Mouse (Mus musculus) urinary bladder, postnatal 4 days (tissue): ENCODE results near the gene Gse1.

Experiments
- DNase-seq, 2 experiments: peaks; one replicate each; pipeline ENCODE4 v3.0.0; 2021 to 2022; ENCODE audit warnings: low spot score in 2 of 2

The Gse1 gene

GRCm38 (mm10) chr8:120515650-120516049 lies 287.4 kb downstream of the Gse1 start:
- DNase-seq = no peak

- DNase-seq = no peak
Measured at GRCm38 (mm10) chr8:120516182-120516755, 288.0 kb downstream of the Gse1 start.

- DNase-seq = no peak
Measured at GRCm38 (mm10) chr8:120517666-120518410, 289.6 kb downstream of the Gse1 start.

- DNase-seq = peak in 1 of 2 experiments; percentile 71
Measured at GRCm38 (mm10) chr8:120518736-120519534, 290.7 kb downstream of the Gse1 start.

- DNase-seq = no peak
Measured at GRCm38 (mm10) chr8:120520287-120520686, 292.0 kb downstream of the Gse1 start.

GRCm38 (mm10) chr8:120520707-120521590 lies 292.7 kb downstream of the Gse1 start:
- peak in 1 of 2 experiments; percentile 40 for DNase-seq

GRCm38 (mm10) chr8:120521591-120521965 lies 293.3 kb downstream of the Gse1 start:
- no peak for DNase-seq

- no peak for DNase-seq
Measured at GRCm38 (mm10) chr8:120523641-120524040, 295.4 kb downstream of the Gse1 start.

GRCm38 (mm10) chr8:120525135-120525534 lies 296.9 kb downstream of the Gse1 start:
- no peak for DNase-seq

- no peak for DNase-seq
Measured at GRCm38 (mm10) chr8:120525832-120526231, 297.6 kb downstream of the Gse1 start.

- DNase-seq = no peak
Measured at GRCm38 (mm10) chr8:120526577-120526976, 298.3 kb downstream of the Gse1 start.

GRCm38 (mm10) chr8:120528332-120528731 lies 300.1 kb downstream of the Gse1 start:
- no peak for DNase-seq

GRCm38 (mm10) chr8:120529226-120529625 lies 301.0 kb downstream of the Gse1 start:
- DNase-seq = no peak

- no peak for DNase-seq
Measured at GRCm38 (mm10) chr8:120530954-120531656, 302.8 kb downstream of the Gse1 start.

- no peak for DNase-seq
Measured at GRCm38 (mm10) chr8:120531775-120532516, 303.7 kb downstream of the Gse1 start.

GRCm38 (mm10) chr8:120532517-120533215 lies 304.4 kb downstream of the Gse1 start:
- no peak for DNase-seq

GRCm38 (mm10) chr8:120533380-120533779 lies 305.1 kb downstream of the Gse1 start:
- no peak for DNase-seq

GRCm38 (mm10) chr8:120534080-120534479 lies 305.8 kb downstream of the Gse1 start:
- DNase-seq = no peak

- DNase-seq = peak; percentile 75 to 81
Measured at GRCm38 (mm10) chr8:120534504-120535368, 306.5 kb downstream of the Gse1 start.
